ENCODE assay signal across 15 mouse cellular contexts in the genomic region with DNA sequence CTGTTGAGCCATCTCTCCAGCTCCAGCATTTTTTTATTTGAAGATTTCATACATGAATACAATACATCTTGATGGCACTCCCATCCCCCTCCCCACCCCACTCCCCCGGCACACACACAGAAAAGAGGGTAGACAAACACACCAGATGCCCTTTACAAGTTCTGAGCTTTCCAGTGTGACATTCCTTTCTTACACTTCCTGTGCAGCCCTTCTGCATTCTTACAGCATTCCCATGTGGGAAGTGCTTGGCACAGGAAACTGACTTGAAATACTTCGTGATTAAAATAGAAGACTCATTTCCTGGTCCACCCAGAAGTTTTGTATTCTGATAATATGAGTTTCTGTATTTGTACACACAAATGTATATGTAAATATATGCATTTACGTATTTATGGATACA. TPM values are rescaled to one million over a fixed set of nuclear protein-coding genes. Genes with fewer than 3 reads are reported as not detected.
DNase-seq lines count a peak whose midpoint lies in the region; ATAC-seq and TF ChIP-seq lines count a peak whose summit lies in the region.
"Had no signal": no experiment of that assay in that cellular context is flagged by ENCODE, and none has a peak within 500 bp of the region (broad histone marks: within the 10 kb centered on the region; RNA-seq: fewer than 3 reads in every experiment).

No protein-coding gene starts in this region.

- no peak overlapping the region for H3K4me3 ChIP-seq in forebrain, postnatal 0 days (ENCODE audit: low read depth, low read length)
- H3K4me3 ChIP-seq in forebrain, embryonic 14.5 days (ENCODE audit: low read depth, low read length): no peak overlapping the region
- H3K4me3 ChIP-seq in limb, embryonic 13.5 days: no peak overlapping the region
- no peak overlapping the region for H3K4me3 ChIP-seq in limb, embryonic 10.5 days
- no peak overlapping the region for H3K4me3 ChIP-seq in heart, embryonic 16.5 days (ENCODE audit: low read length)
- H3K4me3 ChIP-seq: forebrain, embryonic 13.5 days; hindbrain, embryonic 15.5 days; stomach, embryonic 15.5 days had no signal

- ATAC-seq in forebrain, postnatal 0 days: peak; percentile 43
- no peak for ATAC-seq in forebrain, embryonic 14.5 days
- ATAC-seq in limb, embryonic 13.5 days (ENCODE audit: low FRiP score, low read depth): 0 out of 2 replicates have a peak, but pooled peaks have one; percentile 18
- peak; percentile 64; the same call in 1 of the 2 replicates for ATAC-seq in heart, embryonic 16.5 days (replicated peaks; ENCODE audit: extremely low read depth, insufficient read depth, low FRiP score)
- ATAC-seq: forebrain, embryonic 13.5 days; liver, postnatal 0 days had no signal

- H3K9me3 ChIP-seq in forebrain, postnatal 0 days (ENCODE audit: low read length): no peaks in the 10 kb centered on the region
- H3K9me3 ChIP-seq in forebrain, embryonic 14.5 days (replicated peaks; ENCODE audit: control insufficient read depth, low read length): no peaks in the 10 kb centered on the region
- H3K9me3 ChIP-seq in limb, embryonic 13.5 days: no peaks in the 10 kb centered on the region
- no peaks in the 10 kb centered on the region for H3K9me3 ChIP-seq in limb, embryonic 10.5 days (replicated peaks)
- no peaks in the 10 kb centered on the region for H3K9me3 ChIP-seq in heart, embryonic 16.5 days (replicated peaks; ENCODE audit: control insufficient read depth, low read length)
- H3K9me3 ChIP-seq: forebrain, embryonic 13.5 days; hindbrain, embryonic 15.5 days; stomach, embryonic 15.5 days had no signal

- H3K36me3 ChIP-seq in forebrain, postnatal 0 days (ENCODE audit: insufficient read depth): no peaks in the 10 kb centered on the region
- no peaks in the 10 kb centered on the region for H3K36me3 ChIP-seq in forebrain, embryonic 14.5 days (ENCODE audit: control insufficient read depth, insufficient read depth, low read length)
- no peaks in the 10 kb centered on the region for H3K36me3 ChIP-seq in limb, embryonic 13.5 days
- no peaks in the 10 kb centered on the region for H3K36me3 ChIP-seq in limb, embryonic 10.5 days
- no peaks in the 10 kb centered on the region for H3K36me3 ChIP-seq in heart, embryonic 16.5 days (ENCODE audit: control insufficient read depth, insufficient read depth)
- H3K36me3 ChIP-seq: hindbrain, embryonic 15.5 days; stomach, embryonic 15.5 days had no signal

- DNase-seq in forebrain, postnatal 0 days: no peak
- no peak for DNase-seq in forebrain, embryonic 14.5 days (ENCODE audit: low spot score)
- no peak for DNase-seq in limb, embryonic 10.5 days (ENCODE audit: low spot score)
- peak; percentile 14 for DNase-seq in mesoderm, embryonic 11.5 days (ENCODE audit: low read depth, low spot score)
- no peak for DNase-seq in natural killer cell, adult 2 months (ENCODE audit: low spot score in 2 of 2)
- DNase-seq in liver: no peak
- DNase-seq: liver, postnatal 0 days; retina, postnatal 1 day had no signal

- no peak overlapping the region for H3K4me2 ChIP-seq in forebrain, postnatal 0 days (ENCODE audit: low read depth)
- no peak overlapping the region for H3K4me2 ChIP-seq in forebrain, embryonic 14.5 days (ENCODE audit: low read length)
- no peak overlapping the region for H3K4me2 ChIP-seq in limb, embryonic 13.5 days (replicated peaks)
- H3K4me2 ChIP-seq in heart, embryonic 16.5 days (ENCODE audit: low read depth, low read length): no peak overlapping the region
- H3K4me2 ChIP-seq: forebrain, embryonic 13.5 days; hindbrain, embryonic 15.5 days; stomach, embryonic 15.5 days had no signal

- TF ChIP-seq CTCF in forebrain, postnatal 0 days (IDR thresholded peaks at IDR 0.05; ENCODE audit: low read depth): no peak

- no peak overlapping the region for H3K9ac ChIP-seq in forebrain, postnatal 0 days
- no peak overlapping the region for H3K9ac ChIP-seq in forebrain, embryonic 14.5 days (ENCODE audit: low read length)
- no peak overlapping the region for H3K9ac ChIP-seq in limb, embryonic 13.5 days
- H3K9ac ChIP-seq in heart, embryonic 16.5 days (ENCODE audit: low read length): no peak overlapping the region
- H3K9ac ChIP-seq: forebrain, embryonic 13.5 days; hindbrain, embryonic 15.5 days; liver, postnatal 0 days; stomach, embryonic 15.5 days had no signal

- WGBS in forebrain, postnatal 0 days: 49% methylated on average over 3 of the region's 3 CpGs
- 70% methylated on average over 3 of the region's 3 CpGs for WGBS in forebrain, embryonic 14.5 days
- 49% methylated on average over 3 of the region's 3 CpGs for WGBS in limb, embryonic 13.5 days
- WGBS in limb, embryonic 10.5 days: 81% methylated on average over 3 of the region's 3 CpGs
- WGBS in heart, embryonic 16.5 days: 27% methylated on average over 3 of the region's 3 CpGs

- no peak overlapping the region for H3K27ac ChIP-seq in forebrain, postnatal 0 days (ENCODE audit: low read depth, low read length)
- no peak overlapping the region for H3K27ac ChIP-seq in forebrain, embryonic 14.5 days (ENCODE audit: low read depth, low read length)
- no peak overlapping the region for H3K27ac ChIP-seq in limb, embryonic 13.5 days
- no peak overlapping the region for H3K27ac ChIP-seq in limb, embryonic 10.5 days
- H3K27ac ChIP-seq in heart, embryonic 16.5 days (ENCODE audit: low read length): peak overlapping the region; percentile 71
- H3K27ac ChIP-seq: forebrain, embryonic 13.5 days; hindbrain, embryonic 15.5 days; stomach, embryonic 15.5 days had no signal

- H3K4me1 ChIP-seq in forebrain, postnatal 0 days (ENCODE audit: insufficient read depth): no peaks in the 10 kb centered on the region
- H3K4me1 ChIP-seq in forebrain, embryonic 14.5 days (ENCODE audit: control insufficient read depth, insufficient read depth, low read length): no peaks in the 10 kb centered on the region
- peaks cover 5% of the 10 kb centered on the region; the same call in 1 of the 2 replicates for H3K4me1 ChIP-seq in limb, embryonic 13.5 days
- no peaks in the 10 kb centered on the region for H3K4me1 ChIP-seq in limb, embryonic 10.5 days
- peaks cover 30% of the 10 kb centered on the region for H3K4me1 ChIP-seq in heart, embryonic 16.5 days (ENCODE audit: control insufficient read depth, insufficient read depth, low read length)
- H3K4me1 ChIP-seq: hindbrain, embryonic 15.5 days; stomach, embryonic 15.5 days had no signal

- H3K27me3 ChIP-seq in forebrain, postnatal 0 days (ENCODE audit: insufficient read depth, low read length): no peaks in the 10 kb centered on the region
- no peaks in the 10 kb centered on the region for H3K27me3 ChIP-seq in forebrain, embryonic 14.5 days (replicated peaks; ENCODE audit: control insufficient read depth, insufficient read depth, low read length)
- H3K27me3 ChIP-seq in limb, embryonic 13.5 days: no peaks in the 10 kb centered on the region
- H3K27me3 ChIP-seq in limb, embryonic 10.5 days (ENCODE audit: low read depth, poor library complexity, severe bottlenecking): no peaks in the 10 kb centered on the region
- no peaks in the 10 kb centered on the region for H3K27me3 ChIP-seq in heart, embryonic 16.5 days (ENCODE audit: control insufficient read depth, insufficient read depth, low read length)
- H3K27me3 ChIP-seq: forebrain, embryonic 13.5 days; hindbrain, embryonic 15.5 days; stomach, embryonic 15.5 days had no signal

RNA-seq across cellular contexts. Expression of gene 4933415F23Rik, which starts 15.4 kb away (rescaled TPM):
- 0.10 TPM in 1 of 2 replicates, not detected in the other for total RNA-seq in forebrain, postnatal 0 days (2014; rRNA removed)
- 0.08 TPM in 1 of 2 replicates, not detected in the other for polyA plus RNA-seq in forebrain, postnatal 0 days (2015; fragmentation: Nextera tagmentation; extraction: Ambion mirVana)
- polyA plus RNA-seq in forebrain, embryonic 14.5 days (2014; fragmentation: Nextera tagmentation; extraction: Ambion mirVana): 0.16 TPM in 1 of 2 replicates, not detected in the other
- polyA plus RNA-seq in limb, embryonic 13.5 days (2015; fragmentation: Nextera tagmentation; extraction: Ambion mirVana): not detected in 2 replicates
- polyA plus RNA-seq in limb, embryonic 10.5 days (2016; fragmentation: Nextera tagmentation; extraction: Ambion mirVana): not detected in 2 replicates
- not detected in 2 replicates for polyA plus RNA-seq in heart, embryonic 16.5 days (2015; fragmentation: Nextera tagmentation; extraction: Ambion mirVana)
- total RNA-seq: left cerebral cortex, adult 18-20 months had no signal
- polyA plus RNA-seq: cortical plate, adult 2 months; hindbrain, embryonic 15.5 days; liver, postnatal 0 days; stomach, embryonic 15.5 days had no signal
